Mouse (Mus musculus): ENCODE results near the gene Myom1. TPM values are rescaled to one million over a fixed set of nuclear protein-coding genes. Genes with fewer than 3 reads are reported as not detected.

The Myom1 gene
- total RNA-seq, 4 experiments from 2014 or later, result 2.7 to 4.6 (median 3.4) TPM

DNA sequence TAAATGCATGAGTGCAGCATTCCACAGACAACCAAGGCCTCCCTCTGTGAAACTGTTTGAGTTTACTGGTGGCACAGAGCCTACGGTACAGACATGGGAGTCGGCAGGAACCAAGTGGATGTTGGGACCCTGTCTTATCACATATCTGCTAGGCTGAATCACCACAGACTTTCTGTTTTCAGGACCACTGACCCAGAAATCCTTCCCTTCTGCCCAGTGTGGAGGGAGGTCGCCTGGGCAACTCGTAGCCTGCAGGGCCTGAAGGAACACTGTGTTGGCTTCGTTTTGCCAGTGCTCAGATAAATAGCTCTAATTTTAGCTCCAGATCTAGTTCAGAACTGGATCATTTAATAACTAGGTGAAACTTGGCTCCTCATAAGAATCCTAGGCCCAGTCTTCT, 12.5 kb downstream of the Myom1 start:
- no peak for DNase-seq (ENCODE audit: low spot score in 2 of 2)

DNA sequence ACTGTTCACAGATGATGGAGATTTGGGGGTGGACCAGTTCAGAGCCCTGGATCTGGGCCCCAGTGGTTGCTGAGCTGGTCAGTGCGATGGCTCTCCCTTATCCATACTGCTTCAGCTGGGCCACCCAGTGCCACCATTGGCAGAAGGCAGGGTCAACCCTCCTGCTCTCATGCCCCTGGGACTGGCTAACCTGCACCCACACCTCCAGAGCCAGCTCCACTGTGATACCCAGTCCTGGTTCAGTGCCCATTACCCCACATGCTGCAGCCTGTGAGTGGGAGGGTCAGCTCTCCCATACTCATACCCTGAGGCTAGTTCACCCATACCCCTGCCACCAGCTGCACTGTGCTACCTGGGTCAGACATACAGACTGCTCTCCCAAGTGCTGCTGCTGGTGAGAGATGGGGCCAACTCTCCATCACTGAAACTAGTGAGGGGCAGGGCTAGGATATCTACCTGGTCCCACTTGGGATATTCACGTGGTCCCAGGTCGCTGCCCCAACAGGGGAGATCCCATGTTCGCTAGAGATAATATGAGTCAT, 15.1 kb downstream of the Myom1 start:
- DNase-seq (ENCODE audit: low spot score in 2 of 2), result no peak

DNA sequence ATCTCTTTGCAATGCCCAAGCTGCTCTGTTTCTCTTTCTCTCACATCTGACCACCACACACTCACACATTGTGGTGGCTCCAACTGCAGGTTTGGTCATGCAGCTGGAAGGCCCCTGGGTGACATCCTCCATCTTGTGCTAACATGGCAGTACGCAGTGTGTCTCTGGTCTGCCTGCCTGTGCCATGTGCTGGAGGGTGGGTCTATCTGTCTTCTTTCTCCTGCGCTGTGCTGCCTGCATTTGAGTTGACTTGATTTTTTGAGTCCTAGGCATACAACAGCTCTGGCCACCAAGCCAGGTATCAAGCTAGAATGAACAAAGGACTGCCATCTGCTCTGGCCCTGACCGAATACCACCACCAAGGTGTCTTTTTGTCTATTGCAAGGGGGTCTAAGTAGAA, 15.7 kb downstream of the Myom1 start:
- no peak for DNase-seq (ENCODE audit: low spot score in 2 of 2)

DNA sequence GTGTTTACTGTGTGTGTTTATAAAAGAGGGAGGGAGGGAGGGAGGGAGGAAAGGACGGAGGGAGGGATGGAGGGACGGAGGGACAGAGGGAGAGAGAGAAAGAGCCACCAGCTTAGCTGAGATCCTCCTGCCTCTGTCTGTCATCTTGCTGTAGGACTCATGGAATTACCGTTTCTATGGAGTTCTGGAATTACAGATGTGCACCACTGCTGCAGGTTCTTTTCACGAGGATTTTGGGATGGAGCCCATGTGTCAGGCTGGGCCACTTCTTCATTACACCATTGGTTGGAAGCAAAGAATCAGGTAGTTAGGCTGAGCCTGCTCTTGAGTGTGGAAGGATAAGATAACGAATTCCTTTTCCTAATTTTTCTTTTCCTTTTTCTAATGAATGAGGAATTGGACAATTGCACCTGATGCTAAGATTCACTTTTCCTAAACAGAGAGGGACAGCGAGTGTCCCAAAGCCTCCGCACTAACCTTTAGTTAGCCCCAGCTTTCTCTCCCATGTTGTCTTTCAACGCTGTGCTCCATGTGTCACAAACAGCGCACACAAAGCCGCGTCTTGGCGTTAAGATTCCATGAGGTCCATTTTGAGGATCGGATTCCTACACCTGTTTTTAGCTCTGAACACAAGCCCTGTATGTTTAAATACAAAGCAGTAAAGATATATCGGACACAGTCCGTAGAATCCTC, 16.3 kb downstream of the Myom1 start:
- DNase-seq (ENCODE audit: low spot score in 2 of 2), result no peak

DNA sequence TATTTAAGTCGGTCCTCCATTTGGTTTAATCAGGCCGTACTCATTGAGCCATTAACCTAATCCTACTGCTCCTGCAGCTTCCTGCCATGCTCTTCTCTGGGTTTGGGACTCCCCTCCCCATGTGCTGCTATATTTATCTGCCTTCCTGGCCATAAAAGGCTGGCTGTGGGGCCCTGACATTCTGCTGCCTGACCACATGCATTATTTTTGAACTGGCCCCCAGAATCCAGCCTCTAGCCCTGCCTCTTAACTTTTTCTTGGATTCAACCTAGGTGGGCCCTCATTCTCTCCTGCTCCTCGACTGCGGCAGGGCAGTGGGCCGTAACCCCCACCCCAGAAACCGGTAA, 16.8 kb downstream of the Myom1 start:
- no peak for DNase-seq (ENCODE audit: low spot score in 2 of 2)

GRCm38 (mm10) chr17:71019860-71020259, 17.4 kb downstream of the Myom1 start:
- DNase-seq (ENCODE audit: low spot score in 2 of 2), result no peak

GRCm38 (mm10) chr17:71022841-71023240, 20.4 kb downstream of the Myom1 start:
- DNase-seq (ENCODE audit: low spot score in 2 of 2), result no peak

DNA sequence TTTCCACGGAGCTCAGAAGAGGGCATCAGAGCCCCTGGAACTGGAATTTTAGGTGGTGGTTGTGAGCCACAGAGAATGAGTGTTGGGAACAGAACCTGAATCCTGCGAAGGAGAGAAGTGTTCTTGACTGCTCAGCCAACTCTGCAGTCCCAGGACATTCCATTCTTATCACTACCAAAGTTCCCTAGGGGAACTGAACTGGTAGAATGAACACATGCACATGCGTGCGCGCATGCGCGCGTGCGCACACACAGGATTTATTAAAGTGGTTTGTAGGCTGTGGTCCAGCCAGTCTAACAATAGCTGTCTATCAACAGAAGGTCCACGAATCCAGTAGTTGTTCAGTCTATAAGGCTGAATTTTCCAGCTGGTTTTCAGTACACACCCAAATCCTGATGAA, 21.6 kb downstream of the Myom1 start:
- DNase-seq (ENCODE audit: low spot score in 2 of 2), result no peak

DNA sequence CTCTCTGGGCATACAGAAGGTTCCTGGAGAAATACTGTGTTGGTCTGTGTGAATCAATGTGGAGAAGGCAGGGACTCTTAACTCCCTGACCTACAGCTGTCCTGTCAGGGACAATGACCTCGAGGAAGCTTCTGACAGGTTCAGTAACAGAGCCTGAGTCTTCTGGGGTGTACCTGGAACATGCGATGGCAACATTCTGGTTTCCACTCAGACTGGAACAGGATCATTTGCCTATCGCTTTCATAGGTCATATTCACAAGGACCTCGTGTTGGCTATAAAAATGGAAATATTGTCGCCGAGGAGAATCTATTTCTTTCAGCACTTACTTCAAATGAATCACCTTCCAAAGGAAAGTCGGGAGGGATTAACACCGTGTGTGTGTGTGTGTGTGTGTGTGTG, 23.5 kb downstream of the Myom1 start:
- DNase-seq (ENCODE audit: low spot score in 2 of 2), result no peak

- DNase-seq (ENCODE audit: low spot score in 2 of 2), result no peak
Observed at GRCm38 (mm10) chr17:71027186-71027585, 24.8 kb downstream of the Myom1 start.

DNA sequence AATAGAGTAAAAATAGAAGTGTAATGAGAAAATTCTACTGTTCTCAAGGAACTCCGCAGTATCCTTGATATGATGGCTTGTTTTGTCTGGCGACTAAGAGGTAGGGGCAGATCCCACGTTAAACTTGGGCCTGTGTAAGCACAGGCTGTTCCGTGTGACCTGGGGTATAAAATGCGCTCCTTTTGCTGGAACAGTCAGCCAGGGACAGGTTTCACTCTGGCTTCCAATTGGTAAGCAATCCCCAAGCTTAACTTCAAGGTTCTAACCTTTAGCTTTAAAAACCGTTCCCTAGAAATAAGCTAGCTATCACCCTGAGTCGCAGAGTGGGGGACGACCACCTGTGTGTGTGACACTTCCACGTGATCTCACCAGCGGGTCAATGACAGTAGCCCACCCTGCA, 30.3 kb downstream of the Myom1 start:
- DNase-seq (ENCODE audit: low spot score in 2 of 2), result no peak

DNA sequence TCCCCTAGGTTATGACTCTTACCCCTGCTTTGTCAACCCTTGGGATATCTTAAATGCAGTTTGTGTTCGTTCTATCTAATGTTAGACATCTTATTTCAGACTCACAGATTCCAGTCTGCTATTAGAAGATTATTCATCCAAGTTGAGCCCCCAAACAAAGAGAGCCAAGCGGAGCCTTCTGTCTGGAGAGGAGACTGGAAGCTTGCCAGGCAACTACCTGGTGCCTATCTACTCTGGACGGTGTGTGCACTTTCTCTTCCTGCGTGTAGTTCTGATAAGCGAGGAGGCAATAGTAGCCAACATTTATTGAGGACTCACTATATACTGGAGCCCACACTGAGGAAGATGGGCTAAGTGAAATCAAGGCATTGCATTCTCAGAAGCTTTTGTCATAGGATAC, 32.0 kb downstream of the Myom1 start:
- DNase-seq (ENCODE audit: low spot score in 2 of 2), result no peak

DNA sequence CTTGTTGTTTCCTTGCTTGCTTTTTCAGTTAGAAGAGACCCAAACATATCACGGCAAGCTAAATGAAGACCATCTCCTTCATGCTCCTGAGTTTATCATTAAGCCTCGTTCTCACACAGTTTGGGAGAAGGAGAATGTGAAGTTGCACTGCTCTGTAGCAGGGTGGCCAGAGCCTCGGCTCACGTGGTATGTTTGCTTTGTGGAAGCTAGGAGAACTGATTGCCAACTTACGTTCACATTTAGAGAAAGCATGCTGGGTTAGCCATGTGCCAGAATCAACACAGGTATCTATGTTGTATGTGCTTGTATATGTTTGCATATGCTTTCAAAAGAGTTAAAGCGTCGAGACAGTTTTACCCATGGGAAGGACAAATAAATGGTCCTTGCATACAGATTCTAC, 34.8 kb downstream of the Myom1 start:
- no peak for DNase-seq (ENCODE audit: low spot score in 2 of 2)

DNA sequence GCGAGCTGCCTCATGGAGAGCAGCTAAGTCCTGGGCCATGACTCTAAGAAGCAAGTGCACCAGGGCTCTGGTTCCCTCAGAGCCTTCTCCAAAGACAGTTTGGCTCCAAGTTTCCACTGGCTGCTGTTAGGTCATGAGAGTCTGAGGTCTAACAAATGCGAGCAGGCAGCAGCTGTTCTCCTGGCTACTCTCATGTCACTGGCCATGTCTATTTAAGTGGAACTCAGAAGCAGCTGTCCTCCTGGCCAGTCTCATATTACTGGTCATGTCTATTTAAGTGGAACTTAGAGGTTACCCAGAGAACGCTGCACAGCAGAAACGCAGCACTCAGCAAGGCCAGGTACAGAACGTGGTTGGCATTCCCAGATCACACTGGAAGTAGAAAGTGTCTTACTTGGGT, 36.4 kb downstream of the Myom1 start:
- DNase-seq (ENCODE audit: low spot score in 2 of 2), result no peak

DNA sequence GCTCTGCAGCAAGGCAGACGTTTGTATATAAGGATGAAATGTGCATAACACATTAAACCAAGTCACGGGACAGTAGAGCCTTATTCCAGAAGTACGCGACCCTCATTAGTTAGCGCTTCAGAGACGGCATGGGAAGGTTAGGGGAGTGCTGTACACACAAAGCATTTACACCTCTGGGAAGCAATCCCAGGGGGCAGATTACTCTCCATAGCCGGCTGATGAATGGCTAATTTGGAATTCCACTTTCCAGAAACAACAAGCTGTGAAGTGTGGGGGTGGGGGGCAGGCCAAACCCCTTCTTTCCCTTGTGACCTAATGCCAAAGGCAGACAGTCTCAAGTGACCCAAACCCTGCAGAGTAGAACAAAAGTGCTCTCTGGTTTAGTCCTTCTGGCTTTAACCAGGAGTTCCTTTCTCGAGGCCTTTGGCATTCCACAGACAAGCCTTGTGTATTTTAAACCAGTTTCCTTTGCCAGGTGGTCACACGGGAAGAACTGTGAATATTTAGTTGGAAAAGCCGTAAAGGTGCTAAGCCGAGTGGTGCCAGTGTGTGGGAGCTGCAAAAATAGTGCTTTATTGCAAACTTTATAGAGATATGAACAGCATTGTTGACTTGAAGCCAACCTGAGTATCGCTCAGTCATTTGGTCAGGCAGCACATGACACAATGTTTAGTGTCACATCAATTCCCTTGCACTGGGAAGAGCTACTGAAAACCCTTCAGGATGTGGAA, 37.6 kb downstream of the Myom1 start:
- no peak for DNase-seq (ENCODE audit: low spot score in 2 of 2)

DNA sequence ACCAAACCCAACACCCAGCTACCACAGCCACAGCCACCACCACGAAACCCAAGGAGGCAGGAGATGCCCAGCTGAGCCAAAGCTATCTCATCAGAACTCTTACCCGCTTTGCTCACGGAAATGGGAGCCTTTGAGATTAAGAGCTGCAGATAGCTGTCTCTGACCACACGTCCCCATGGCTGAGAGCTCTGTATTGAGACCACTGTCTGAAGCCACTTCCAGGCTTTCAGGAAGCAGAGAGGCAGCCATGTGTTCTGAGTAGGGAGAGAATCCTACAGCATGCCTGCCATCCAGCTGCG, 38.1 kb downstream of the Myom1 start:
- DNase-seq (ENCODE audit: low spot score in 2 of 2), result no peak

DNA sequence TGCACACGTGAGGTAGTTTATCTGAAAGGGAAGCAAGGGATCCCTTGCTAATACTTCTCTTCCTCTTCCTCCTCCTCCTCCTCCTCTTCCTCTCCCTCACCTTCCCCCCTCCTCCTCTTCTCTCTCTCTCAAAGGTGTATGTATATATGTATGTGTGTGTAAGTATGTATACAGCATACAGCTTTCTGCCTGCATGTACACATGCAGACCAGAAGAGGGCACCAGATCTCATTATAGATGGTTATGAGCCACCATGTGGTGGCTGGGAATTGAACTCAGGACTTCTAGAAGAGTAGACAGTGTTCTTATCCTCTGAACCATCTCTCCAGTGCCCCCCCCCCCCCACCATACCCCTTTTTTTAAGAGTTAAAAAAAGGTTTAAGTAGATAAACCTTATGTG, 40.2 kb downstream of the Myom1 start:
- DNase-seq (ENCODE audit: low spot score in 2 of 2), result no peak

DNA sequence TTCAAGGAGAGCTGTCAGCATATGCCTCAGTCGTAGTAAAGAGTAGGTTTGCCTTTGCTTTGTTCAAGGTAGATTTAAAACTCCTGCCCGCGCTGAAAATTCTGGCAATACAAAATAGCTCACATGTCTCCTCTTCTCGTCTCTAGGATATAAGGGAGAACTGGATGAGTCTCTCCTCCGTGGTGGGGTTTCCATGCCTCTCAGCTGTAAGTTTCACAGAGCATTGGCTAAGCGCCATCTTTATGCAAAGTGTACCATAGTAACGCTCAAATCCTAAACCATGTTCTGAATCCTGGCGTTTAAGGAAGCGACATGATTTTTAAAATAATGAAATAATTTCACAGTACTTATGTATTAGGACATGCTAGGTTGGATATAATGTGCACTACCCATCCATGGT, 43.2 kb downstream of the Myom1 start:
- no peak for DNase-seq (ENCODE audit: low spot score in 2 of 2)

GRCm38 (mm10) chr17:71046856-71047255, 44.4 kb downstream of the Myom1 start:
- DNase-seq (ENCODE audit: low spot score in 2 of 2), result no peak

- DNase-seq (ENCODE audit: low spot score in 2 of 2), result no peak
Observed at GRCm38 (mm10) chr17:71049292-71049691, 46.9 kb downstream of the Myom1 start.

DNA sequence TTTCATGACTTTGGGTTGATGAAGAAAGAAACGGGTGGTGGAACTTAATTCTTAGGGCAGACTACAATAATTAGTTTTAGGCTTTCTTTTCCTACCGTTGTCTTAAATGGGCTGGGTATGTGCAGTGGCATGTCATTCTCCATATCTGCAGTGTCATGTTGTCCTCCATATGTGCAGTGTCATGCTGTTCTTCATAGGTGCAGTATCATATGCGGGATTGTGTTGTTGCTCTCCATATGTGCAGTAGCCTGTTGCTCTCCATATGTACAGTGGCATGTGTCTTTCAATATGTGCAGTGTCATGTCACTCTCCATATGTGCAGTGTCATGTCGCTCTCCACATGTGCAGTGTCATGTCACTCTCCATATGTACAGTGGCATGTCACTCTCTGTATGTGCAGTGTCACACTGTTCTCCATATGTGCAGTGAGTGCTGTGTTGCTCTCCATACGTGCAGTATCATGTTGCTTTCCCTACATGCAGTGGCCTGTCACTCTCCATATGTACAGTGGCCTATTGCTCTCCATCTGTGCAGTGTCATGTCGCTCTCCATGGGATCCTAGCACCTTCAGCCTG, 50.8 kb downstream of the Myom1 start:
- DNase-seq (ENCODE audit: low spot score in 2 of 2), result no peak

- DNase-seq (ENCODE audit: low spot score in 2 of 2), result no peak
Observed at GRCm38 (mm10) chr17:71055203-71055894, 52.9 kb downstream of the Myom1 start.
